Mouse (Mus musculus) heart, embryonic 13.5 days (tissue): ENCODE measurements around the gene Vps36. TPM values are rescaled to one million over a fixed set of nuclear protein-coding genes. Genes with fewer than 3 reads are reported as not detected.
A peak's percentile ranks its signal among the peaks of the same experiment; 100 is the strongest.

ENCODE experiments used
- ATAC-seq: fragments of 200-750 bp; cut with Nextera tagmentation; 2 replicates; pipeline ENCODE4 v1.8.0; 2017; ENCODE audit warnings: moderate TSS enrichment; ENCODE audit not compliant: insufficient number of reproducible peaks, low FRiP score, low TSS enrichment; ENCODE audit errors: extremely low read depth
- H3K27ac ChIP-seq: fragments of 300-500 bp; sonication (generic); replicated peaks from 2 replicates; pipeline ENCODE4 v1.5.1; 2015; ENCODE audit warnings: moderate library complexity, mild to moderate bottlenecking, inconsistent platforms
- H3K27me3 ChIP-seq: fragments of 300-500 bp; sonication (generic); replicated peaks from 2 replicates; pipeline ENCODE4 v1.6.1; 2015; ENCODE audit warnings: mild to moderate bottlenecking, inconsistent platforms
- H3K36me3 ChIP-seq: fragments of 300-500 bp; sonication (generic); 2 replicates; pipeline ENCODE4 v1.6.1; 2015; ENCODE audit warnings: mild to moderate bottlenecking, inconsistent platforms
- H3K4me1 ChIP-seq: fragments of 300-500 bp; sonication (generic); 2 replicates; pipeline ENCODE4 v1.6.1; 2015; ENCODE audit warnings: inconsistent platforms
- H3K4me2 ChIP-seq: fragments of 300-500 bp; sonication (generic); 2 replicates; pipeline ENCODE4 v1.6.1; 2015; ENCODE audit warnings: inconsistent platforms, mild to moderate bottlenecking, moderate library complexity
- H3K4me3 ChIP-seq: fragments of 300-500 bp; sonication (generic); 2 replicates; pipeline ENCODE4 v1.5.1; 2015; ENCODE audit warnings: moderate library complexity, mild to moderate bottlenecking, inconsistent platforms
- H3K9ac ChIP-seq: fragments of 300-500 bp; sonication (generic); 2 replicates; pipeline ENCODE4 v1.6.1; 2015; ENCODE audit warnings: inconsistent platforms, mild to moderate bottlenecking, moderate library complexity
- H3K9me3 ChIP-seq: fragments of 300-500 bp; sonication (generic); 2 replicates; pipeline ENCODE4 v1.6.1; 2016; ENCODE audit warnings: inconsistent platforms
- WGBS: fragments of 180-500 bp; shearing (Covaris S2); methylation state at CpG from one replicate; pipeline ENCODE4 v1.1.7; 2015; ENCODE audit warnings: mixed read lengths; 5-methylcytosine and 5-hydroxymethylcytosine counted together
- polyA plus RNA-seq: library from polyadenylated mRNA; unstranded; fragments of >200 nt; fragmentation: Nextera tagmentation; extraction: Ambion mirVana; gene quantifications from 2 replicates; pipeline ENCODE4 v1.2.1, GENCODE M21; 2015

The Vps36 gene
- polyA plus RNA-seq, 1 experiment from 2014 or later = 22.6 TPM

DNA sequence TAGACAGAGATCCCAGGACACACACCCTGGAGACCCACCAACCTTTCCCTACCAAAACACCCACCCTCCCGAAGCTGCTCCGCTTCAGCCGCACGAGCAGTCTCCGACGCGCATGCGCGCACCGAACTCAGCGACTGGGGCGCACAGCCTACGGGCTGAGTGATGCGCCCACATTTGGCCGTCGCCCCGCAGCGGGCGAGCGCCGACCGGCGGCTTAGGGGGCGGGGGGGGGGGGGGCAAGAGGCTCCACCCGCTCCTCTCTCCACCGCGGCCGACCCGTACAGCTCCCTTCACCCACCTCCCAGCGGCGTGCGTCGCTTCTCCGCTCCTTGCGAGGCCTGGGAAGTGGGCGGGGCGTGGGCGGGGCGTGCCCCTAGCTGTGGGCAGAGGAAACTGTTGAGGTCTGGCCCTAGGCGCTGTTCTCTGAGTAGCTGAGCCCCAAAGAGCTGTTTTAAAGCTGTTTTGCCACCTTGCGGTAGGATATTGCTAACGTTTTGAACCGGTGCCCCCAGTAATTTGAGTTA, 26.5 kb upstream of the Vps36 start, which contains the start of gene Nek3:
Nek3 (minus strand) TSS at position 356 of the 524 bp plus-strand sequence.
- Histone ChIP-seq H3K36me3 (peaks cover 39% of the 10 kb centered on the region), H3K4me2 (peak within 1 kb of the TSS; percentile 76), H3K27ac (peak within 1 kb of the TSS; percentile 70), H3K4me1 (peaks cover 7% of the 10 kb centered on the region), H3K27me3 (no peaks in the 10 kb centered on the region), H3K4me3 (peak within 1 kb of the TSS; percentile 67), H3K9ac (peak within 1 kb of the TSS; percentile 83), H3K9me3 (no peaks in the 10 kb centered on the region)
- peak; percentile 98 for ATAC-seq
- under 1% methylated on average over 43 of the region's 43 CpGs for WGBS

- no peaks in the 10 kb centered on the region for H3K9me3 ChIP-seq
- no peak for ATAC-seq
- WGBS = 90% methylated on average over 5 of the region's 5 CpGs
- H3K9ac ChIP-seq = no peak overlapping the region
- no peaks in the 10 kb centered on the region for H3K27me3 ChIP-seq
- H3K36me3 ChIP-seq = peaks cover 58% of the 10 kb centered on the region
- no peak overlapping the region for H3K4me3 ChIP-seq
- H3K4me2 ChIP-seq = no peak overlapping the region
- peaks cover 7% of the 10 kb centered on the region for H3K4me1 ChIP-seq
- no peak overlapping the region for H3K27ac ChIP-seq
These were observed 23.4 kb upstream of the Vps36 start for GRCm38 (mm10) chr8:22169167-22169566.

- H3K36me3 ChIP-seq = peaks cover 63% of the 10 kb centered on the region
- no peak overlapping the region for H3K4me3 ChIP-seq
- H3K27ac ChIP-seq = no peak overlapping the region
- peaks cover 10% of the 10 kb centered on the region for H3K4me1 ChIP-seq
- 0 out of 2 replicates have a peak, but pooled peaks cover 5% of the 10 kb centered on the region for H3K9me3 ChIP-seq
- 96% methylated on average over 7 of the region's 7 CpGs for WGBS
- no peak for ATAC-seq
- no peak overlapping the region for H3K9ac ChIP-seq
- H3K27me3 ChIP-seq = no peaks in the 10 kb centered on the region
- H3K4me2 ChIP-seq = no peak overlapping the region
These were observed 16.6 kb upstream of the Vps36 start for GRCm38 (mm10) chr8:22175966-22176365.

DNA sequence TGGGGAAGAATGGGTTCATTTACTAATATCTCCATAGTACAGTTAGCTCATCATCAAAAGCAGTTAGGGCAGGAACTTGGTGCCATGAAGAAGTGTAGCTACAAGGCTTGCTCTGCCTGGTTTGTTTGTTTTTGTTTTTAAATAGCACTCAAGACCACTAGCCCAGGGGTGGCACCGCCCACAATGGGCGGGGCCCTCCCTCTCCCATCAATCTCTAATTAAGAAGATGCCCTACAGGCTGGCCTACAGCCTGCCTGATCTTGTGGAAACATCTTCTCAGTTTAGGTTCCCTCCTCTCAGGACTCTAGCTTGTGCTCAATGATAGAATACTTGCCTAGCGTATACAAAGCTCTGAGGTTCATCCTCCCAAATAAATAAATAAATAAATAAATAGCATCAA, 7.7 kb upstream of the Vps36 start:
- no peak for ATAC-seq
- H3K36me3 ChIP-seq = no peaks in the 10 kb centered on the region
- peak overlapping the region; percentile 71 for H3K4me3 ChIP-seq
- WGBS = 0% methylated on average over 3 of the region's 3 CpGs
- peak overlapping the region; percentile 68 for H3K4me2 ChIP-seq
- H3K9ac ChIP-seq = peak overlapping the region; percentile 85
- peak overlapping the region; percentile 79; the same call in 1 of the 2 replicates for H3K27ac ChIP-seq
- H3K27me3 ChIP-seq = no peaks in the 10 kb centered on the region
- peaks cover 20% of the 10 kb centered on the region for H3K4me1 ChIP-seq
- H3K9me3 ChIP-seq = no peaks in the 10 kb centered on the region

DNA sequence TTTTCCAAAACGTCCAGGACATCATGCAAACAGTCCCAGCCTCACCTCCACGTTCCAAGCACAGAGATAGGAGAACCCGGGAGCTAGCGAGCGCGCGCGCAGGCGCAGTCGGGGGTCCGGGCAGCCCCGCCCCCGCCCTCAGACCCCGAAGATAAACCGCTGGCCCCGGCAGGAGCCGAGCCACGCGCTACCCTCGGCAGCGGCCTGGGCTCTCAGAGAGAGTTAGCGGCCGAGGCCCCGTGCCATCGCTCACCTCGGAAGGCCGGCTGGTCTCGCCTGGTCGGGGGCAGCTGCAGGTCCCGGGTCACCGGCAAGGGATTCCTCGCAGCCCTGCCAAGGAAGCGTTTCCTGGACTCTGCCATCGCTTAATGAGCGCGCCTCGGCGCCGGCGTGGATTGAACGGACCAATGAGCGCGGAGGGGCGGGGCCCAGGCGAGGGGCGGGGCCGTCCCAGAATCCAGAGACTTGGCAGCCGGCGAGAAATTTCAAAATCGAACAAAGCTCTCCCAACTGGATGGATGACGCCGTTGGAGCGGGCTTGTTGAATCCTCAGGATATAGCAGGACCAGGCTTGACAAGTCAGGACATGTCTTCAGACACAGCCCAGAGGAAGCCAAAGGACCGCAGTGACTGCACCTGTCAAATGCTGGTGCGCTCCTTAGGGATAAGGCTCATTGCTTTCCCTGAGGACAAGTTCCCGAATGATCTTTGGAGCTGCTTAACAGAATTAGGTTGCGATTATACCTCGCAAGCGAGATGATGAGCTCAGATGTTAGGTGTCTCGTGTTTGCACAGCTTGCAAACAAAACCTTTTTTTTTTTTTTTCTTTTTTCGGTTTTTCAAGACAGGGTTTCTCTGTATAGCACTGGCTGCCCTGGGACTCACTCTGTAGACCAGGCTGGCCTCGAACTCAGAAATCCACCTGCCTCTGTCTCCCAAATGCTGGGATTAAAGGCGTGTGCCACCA, 6.9 kb upstream of the Vps36 start, which contains the start of gene Ckap2:
Ckap2 (minus strand) TSS at position 389 of the 967 bp plus-strand sequence.
- H3K4me3 ChIP-seq = peak within 1 kb of the TSS; percentile 71
- H3K36me3 ChIP-seq = no peaks in the 10 kb centered on the region
- peak; percentile 91 for ATAC-seq
- H3K27me3 ChIP-seq = no peaks in the 10 kb centered on the region
- peak within 1 kb of the TSS; percentile 68 for H3K4me2 ChIP-seq
- H3K27ac ChIP-seq = peak within 1 kb of the TSS; percentile 79
- no peaks in the 10 kb centered on the region for H3K9me3 ChIP-seq
- H3K4me1 ChIP-seq = peaks cover 12% of the 10 kb centered on the region
- WGBS = 2% methylated on average over 63 of the region's 63 CpGs
- peak within 1 kb of the TSS; percentile 85 for H3K9ac ChIP-seq

DNA sequence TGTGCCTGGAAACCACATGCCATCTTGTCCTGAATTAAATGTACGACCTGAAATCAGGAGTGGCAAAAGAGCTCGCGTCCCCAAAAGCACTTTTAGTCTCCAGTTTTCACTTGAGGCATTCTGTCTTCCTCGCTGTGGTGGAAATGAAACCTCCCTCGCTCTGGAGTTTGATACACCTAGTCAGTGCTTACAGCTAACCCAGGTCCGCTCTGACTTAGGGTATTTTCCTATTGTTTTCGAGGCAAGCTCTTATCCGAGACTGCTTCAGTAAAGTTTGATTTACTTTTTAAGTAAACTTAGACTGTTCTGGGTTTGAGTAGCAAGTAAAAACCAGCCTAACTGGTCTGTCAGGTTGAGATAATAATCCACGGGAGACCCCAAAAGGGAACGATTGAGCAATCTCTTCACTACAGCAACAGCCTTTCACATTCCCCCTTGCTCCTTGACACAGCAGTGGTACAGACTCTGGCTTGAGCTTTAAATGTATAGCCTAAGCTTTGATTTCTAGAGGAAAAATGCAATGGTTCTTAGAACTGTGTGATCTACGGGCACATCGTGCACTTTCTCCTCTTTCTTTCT, 912 bp downstream of the Vps36 start:
- H3K9me3 ChIP-seq = no peaks in the 10 kb centered on the region
- H3K27ac ChIP-seq = peak overlapping the region; percentile 99
- peak overlapping the region; percentile 88 for H3K4me2 ChIP-seq
- H3K4me1 ChIP-seq = peaks cover 16% of the 10 kb centered on the region
- WGBS = 13% methylated on average over 12 of the region's 12 CpGs
- peaks cover 4% of the 10 kb centered on the region; the same call in 1 of the 2 replicates for H3K36me3 ChIP-seq
- H3K4me3 ChIP-seq = peak overlapping the region; percentile 88
- peak overlapping the region; percentile 95 for H3K9ac ChIP-seq
- no peaks in the 10 kb centered on the region for H3K27me3 ChIP-seq
- ATAC-seq = no peak

DNA sequence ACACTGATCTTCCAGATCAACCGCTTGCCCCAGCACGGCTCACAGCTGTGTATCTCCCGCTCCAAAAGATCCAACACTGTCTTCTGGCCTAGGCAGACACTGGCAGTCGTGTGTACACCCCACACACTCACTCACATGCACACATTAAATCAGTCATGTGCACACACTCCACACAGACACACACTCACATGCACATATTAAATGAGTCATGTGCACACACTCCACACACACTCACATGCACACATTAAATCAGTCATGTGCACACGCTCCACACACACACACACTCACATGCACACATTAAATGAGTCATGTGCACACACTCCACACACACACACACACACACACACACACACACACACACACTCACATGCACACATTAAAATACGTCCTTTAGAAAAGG, 5.3 kb downstream of the Vps36 start:
- Histone ChIP-seq H3K4me2 (no peak overlapping the region), H3K27ac (no peak overlapping the region), H3K4me1 (peaks cover 16% of the 10 kb centered on the region), H3K27me3 (no peaks in the 10 kb centered on the region), H3K36me3 (peaks cover 35% of the 10 kb centered on the region), H3K9me3 (no peaks in the 10 kb centered on the region), H3K4me3 (no peak overlapping the region), H3K9ac (no peak overlapping the region)
- no peak for ATAC-seq
- WGBS = 93% methylated on average over 6 of the region's 6 CpGs

DNA sequence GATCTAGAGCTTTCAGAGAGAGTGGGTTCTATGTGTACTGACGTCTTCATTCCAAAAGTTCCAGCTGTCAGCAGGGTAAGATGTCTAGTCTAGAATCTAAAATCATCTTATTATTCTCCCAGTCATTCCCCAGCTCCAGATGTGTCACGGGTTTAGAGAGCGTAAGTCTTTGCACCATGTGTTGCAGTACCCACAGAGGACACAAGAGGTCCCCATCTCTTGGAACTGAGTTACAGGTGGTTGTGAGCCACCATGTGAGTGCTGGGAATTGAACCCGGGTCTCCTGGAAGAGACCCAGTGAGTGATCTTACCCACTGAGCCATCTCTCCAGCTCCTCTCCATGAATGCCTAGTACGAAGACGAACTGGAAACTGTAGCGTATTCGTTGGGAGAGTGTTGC, 6.9 kb downstream of the Vps36 start:
- Histone ChIP-seq H3K36me3 (peaks cover 48% of the 10 kb centered on the region), H3K9me3 (no peaks in the 10 kb centered on the region), H3K4me3 (no peak overlapping the region), H3K27me3 (no peaks in the 10 kb centered on the region), H3K27ac (no peak overlapping the region), H3K9ac (no peak overlapping the region), H3K4me2 (no peak overlapping the region), H3K4me1 (peaks cover 6% of the 10 kb centered on the region)
- no peak for ATAC-seq
- 96% methylated on average over 8 of the region's 8 CpGs for WGBS

- no peak overlapping the region for H3K4me2 ChIP-seq
- peaks cover 18% of the 10 kb centered on the region for H3K4me1 ChIP-seq
- H3K27me3 ChIP-seq = no peaks in the 10 kb centered on the region
- no peak overlapping the region for H3K4me3 ChIP-seq
- H3K36me3 ChIP-seq = peaks cover 63% of the 10 kb centered on the region
- H3K9me3 ChIP-seq = no peaks in the 10 kb centered on the region
- no peak overlapping the region for H3K9ac ChIP-seq
- H3K27ac ChIP-seq = peak overlapping the region; percentile 81
- no peak for ATAC-seq
- 72% methylated on average over 4 of the region's 4 CpGs for WGBS
These were observed 14.9 kb downstream of the Vps36 start for GRCm38 (mm10) chr8:22207535-22207934.

DNA sequence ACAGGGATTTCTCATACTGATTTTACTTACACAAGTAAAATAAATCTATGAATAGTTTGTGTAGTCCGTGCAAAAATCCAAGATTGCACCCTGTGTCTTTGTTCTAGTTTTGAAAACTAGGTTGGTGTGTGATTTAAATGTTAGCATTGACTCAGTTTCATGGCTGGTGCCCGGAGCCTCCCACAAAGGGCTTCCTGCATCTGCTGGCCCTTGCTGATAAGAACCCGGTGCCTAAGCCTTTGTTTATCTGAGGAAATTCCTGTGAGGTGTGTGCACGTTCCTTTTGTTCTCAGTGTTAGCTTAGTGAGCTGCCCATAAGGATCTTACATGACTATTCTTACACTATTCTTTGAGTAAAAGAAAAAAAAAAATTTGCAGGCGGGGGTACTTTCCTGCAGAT, 16.4 kb downstream of the Vps36 start:
- H3K27me3 ChIP-seq = no peaks in the 10 kb centered on the region
- H3K4me1 ChIP-seq = peaks cover 18% of the 10 kb centered on the region
- no peak overlapping the region for H3K9ac ChIP-seq
- H3K4me2 ChIP-seq = peak overlapping the region; percentile 28; the same call in 1 of the 2 replicates
- peak overlapping the region; percentile 73 for H3K27ac ChIP-seq
- no peaks in the 10 kb centered on the region for H3K9me3 ChIP-seq
- 12% methylated on average over 5 of the region's 5 CpGs for WGBS
- no peak overlapping the region for H3K4me3 ChIP-seq
- H3K36me3 ChIP-seq = peaks cover 62% of the 10 kb centered on the region
- ATAC-seq = no peak; the same call in 1 of the 2 replicates

DNA sequence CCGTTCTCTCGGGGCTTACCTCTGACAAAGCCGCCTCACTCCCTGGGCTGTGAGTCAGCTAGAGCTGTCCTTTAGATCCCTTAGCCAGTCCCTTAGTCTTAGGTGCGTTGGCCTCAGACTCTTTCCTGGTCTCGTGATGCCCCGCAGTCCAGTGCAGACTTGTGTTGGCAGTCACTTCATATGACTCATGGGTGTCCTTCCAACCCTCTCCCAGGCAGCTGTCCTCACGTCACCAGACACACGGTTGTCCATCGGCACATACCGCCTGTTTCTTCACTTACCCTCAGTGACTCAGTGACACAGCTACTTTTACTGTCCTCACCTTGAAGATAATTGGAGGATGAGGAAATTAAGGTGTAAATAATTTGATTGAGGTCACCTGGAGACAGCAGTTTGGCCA, 22.2 kb downstream of the Vps36 start:
- H3K27ac ChIP-seq = no peak overlapping the region
- H3K27me3 ChIP-seq = no peaks in the 10 kb centered on the region
- WGBS = 85% methylated on average over 10 of the region's 10 CpGs
- H3K4me1 ChIP-seq = no peaks in the 10 kb centered on the region
- peaks cover 84% of the 10 kb centered on the region for H3K36me3 ChIP-seq
- H3K4me2 ChIP-seq = no peak overlapping the region
- no peak overlapping the region for H3K4me3 ChIP-seq
- no peak for ATAC-seq
- H3K9me3 ChIP-seq = no peaks in the 10 kb centered on the region
- H3K9ac ChIP-seq = no peak overlapping the region
